Mouse (Mus musculus) stomach, postnatal 0 days (tissue): ENCODE data around the gene Disc1.

ENCODE experiments used
- CTCF ChIP-seq: IDR thresholded peaks from 2 replicates; pipeline ENCODE4 v1.5.1; 2016; ENCODE audit warnings: antibody characterized with exemption, low read depth, mild to moderate bottlenecking, moderate library complexity
- EP300 ChIP-seq: optimal IDR thresholded peaks from 2 replicates; pipeline ENCODE3; 2016; ENCODE audit warnings: antibody characterized with exemption

GRCm38 (mm10) chr8:125028841-125029240, 25.2 kb upstream of the Disc1 start:
- TF ChIP-seq CTCF (no peak), EP300 (no peak)
